Mouse (Mus musculus): ENCODE measurements around the gene Wdr48.
A peak's percentile ranks its signal among the peaks of the same experiment; 100 is the strongest.

The Wdr48 gene

GRCm38 (mm10) chr9:119970221-119970620 is 75.5 kb downstream of the Wdr48 start:
- peak in 1 of 2 experiments; percentile 37 for DNase-seq (ENCODE audit: low spot score in 2 of 2)

GRCm38 (mm10) chr9:119970763-119971656 is 76.3 kb downstream of the Wdr48 start:
- peak in 1 of 2 experiments; percentile 60 for DNase-seq (ENCODE audit: low spot score in 2 of 2)

DNA sequence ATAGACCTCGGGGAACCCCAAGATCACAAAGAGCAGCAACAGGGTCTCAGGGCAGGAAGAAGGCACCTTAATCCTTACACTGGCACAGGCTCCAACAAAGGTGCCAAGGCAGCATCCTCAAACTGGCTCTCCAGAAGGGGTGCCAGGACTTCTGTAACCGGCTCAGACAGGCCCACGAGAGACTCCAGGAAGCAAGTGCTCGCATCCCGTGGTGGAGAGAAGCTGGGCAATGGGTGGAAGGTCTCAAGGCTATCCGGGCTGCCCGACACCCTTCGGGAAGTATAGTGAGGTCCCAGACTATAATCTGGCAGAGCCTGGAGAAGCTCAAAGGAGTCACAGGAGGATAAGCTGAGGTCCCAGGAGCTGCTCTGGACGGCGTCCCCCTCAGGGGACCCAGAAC is 77.5 kb downstream of the Wdr48 start:
- no peak for DNase-seq (ENCODE audit: low spot score in 2 of 2)

- no peak for DNase-seq (ENCODE audit: low spot score in 2 of 2)
Measured at GRCm38 (mm10) chr9:119972582-119972981, 77.9 kb downstream of the Wdr48 start.

DNA sequence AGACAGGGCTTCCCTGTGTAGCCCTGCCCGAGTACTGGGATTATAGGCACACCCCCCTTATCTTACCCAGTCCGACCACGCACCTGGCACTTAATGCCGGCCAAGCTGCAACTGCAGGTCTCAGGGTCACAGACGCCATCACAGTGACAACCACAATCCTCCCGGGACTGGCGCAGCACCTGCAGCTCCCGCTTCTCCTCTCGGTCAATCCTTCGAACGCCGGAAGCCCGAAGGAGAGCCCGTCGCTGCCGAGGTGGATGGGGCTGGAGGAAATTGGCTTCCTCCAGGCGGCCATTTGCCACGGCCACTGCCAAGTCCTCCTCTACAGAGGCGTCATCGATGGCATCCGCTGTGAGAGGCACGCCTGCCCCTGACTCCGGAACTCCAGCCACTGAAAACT is 78.6 kb downstream of the Wdr48 start:
- DNase-seq (ENCODE audit: low spot score in 2 of 2), result no peak

GRCm38 (mm10) chr9:119973869-119974520 is 79.3 kb downstream of the Wdr48 start:
- no peak for DNase-seq (ENCODE audit: low spot score in 2 of 2)

- no peak for DNase-seq (ENCODE audit: low spot score in 2 of 2)
Measured at GRCm38 (mm10) chr9:119974609-119975008, 79.9 kb downstream of the Wdr48 start.

- no peak for DNase-seq (ENCODE audit: low spot score in 2 of 2)
Measured at GRCm38 (mm10) chr9:119975286-119975685, 80.6 kb downstream of the Wdr48 start.

All from frontal cortex, postnatal 10 days (tissue).